Mouse (Mus musculus) embryonic facial prominence, embryonic 11.5 days (tissue): ENCODE data around the gene Mbnl2. TPM values are rescaled to one million over a fixed set of nuclear protein-coding genes. Genes with fewer than 3 reads are reported as not detected.
A peak's percentile ranks its signal among the peaks of the same experiment; 100 is the strongest.

ENCODE experiments used
- ATAC-seq: fragments of 200-750 bp; cut with Nextera tagmentation; replicated peaks from 2 replicates; pipeline ENCODE4 v1.8.0; 2017; ENCODE audit warnings: low read depth; ENCODE audit not compliant: insufficient number of reproducible peaks, low FRiP score, low TSS enrichment
- DNase-seq: peaks from one replicate; pipeline ENCODE4 v3.0.0-alpha.2; 2015; ENCODE audit warnings: low spot score
- H3K27ac ChIP-seq: fragments of 300-500 bp; sonication (generic); replicated peaks from 2 replicates; pipeline ENCODE4 v1.5.1; 2014; ENCODE audit warnings: mild to moderate bottlenecking, low read depth, low read length, control low read depth
- H3K27me3 ChIP-seq: fragments of 300-500 bp; sonication (generic); 2 replicates; pipeline ENCODE4 v1.6.1; 2014; ENCODE audit warnings: mild to moderate bottlenecking, low read length, moderate library complexity, mixed read lengths; ENCODE audit not compliant: control insufficient read depth, insufficient read depth
- H3K36me3 ChIP-seq: fragments of 300-500 bp; sonication (generic); replicated peaks from 2 replicates; pipeline ENCODE4 v1.6.1; 2014; ENCODE audit warnings: low read depth, mild to moderate bottlenecking, low read length, moderate library complexity, mixed read lengths; ENCODE audit not compliant: control insufficient read depth, insufficient read depth
- H3K4me1 ChIP-seq: fragments of 300-500 bp; sonication (generic); 2 replicates; pipeline ENCODE4 v1.6.1; 2014; ENCODE audit warnings: low read length, mixed read lengths; ENCODE audit not compliant: control insufficient read depth, insufficient read depth
- H3K4me2 ChIP-seq: fragments of 300-500 bp; sonication (generic); 2 replicates; pipeline ENCODE4 v1.6.1; 2014; ENCODE audit warnings: low read depth, mild to moderate bottlenecking, control low read depth, low read length, moderate library complexity
- H3K4me3 ChIP-seq: fragments of 300-500 bp; sonication (generic); 2 replicates; pipeline ENCODE4 v1.5.1; 2014; ENCODE audit warnings: low read depth, low read length, control low read depth
- H3K9ac ChIP-seq: fragments of 300-500 bp; sonication (generic); replicated peaks from 2 replicates; pipeline ENCODE4 v1.6.1; 2014; ENCODE audit warnings: mild to moderate bottlenecking, control low read depth, low read length
- H3K9me3 ChIP-seq: fragments of 300-500 bp; sonication (generic); replicated peaks from 2 replicates; pipeline ENCODE4 v1.6.1; 2016; ENCODE audit warnings: mild to moderate bottlenecking, low read length, inconsistent platforms, mixed read lengths; ENCODE audit not compliant: control insufficient read depth
- whole genome bisulfite sequencing: fragments of 180-500 bp; shearing (Covaris S2); extraction: QIAGEN DNeasy Blood & Tissue Kit; methylation state at CpG from one replicate; pipeline ENCODE4 v1.1.7; 2014; 5-methylcytosine and 5-hydroxymethylcytosine counted together
- polyA plus RNA-seq: library from polyadenylated mRNA; unstranded; fragments of >200 nt; fragmentation: Nextera tagmentation; extraction: Ambion mirVana; gene quantifications from 2 replicates; pipeline ENCODE4 v1.2.1, GENCODE M21; 2014

Mbnl2 gene
- polyA plus RNA-seq, 1 experiment from 2014 or later: 76.0 TPM

GRCm38 (mm10) chr14:120381378-120382134, 106.1 kb downstream of the Mbnl2 start:
- no peak for ATAC-seq
- 84% methylated on average over 26 of the region's 26 CpGs for WGBS
- H3K27ac ChIP-seq: no peak overlapping the region

DNA sequence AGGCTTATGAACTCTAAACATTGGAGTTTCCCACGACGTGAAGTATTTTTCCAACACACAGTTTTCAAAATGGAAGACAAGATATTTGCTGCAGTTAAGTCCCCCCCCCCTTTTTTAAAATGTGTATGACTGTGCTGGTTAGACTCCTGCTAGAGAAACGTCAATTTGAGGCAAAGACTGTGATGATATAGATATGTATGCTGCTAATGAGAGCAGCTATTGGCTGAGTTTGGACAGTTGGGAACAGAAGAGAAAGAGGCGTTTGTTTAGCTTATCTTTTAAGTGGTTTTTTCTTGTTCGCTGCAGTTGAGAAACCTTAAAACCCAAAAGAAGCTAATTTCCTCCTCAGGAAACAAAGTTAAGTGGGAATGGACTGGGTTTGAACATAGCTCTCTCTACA, 106.7 kb downstream of the Mbnl2 start:
- Histone ChIP-seq H3K27me3 (no peaks in the 10 kb centered on the region), H3K27ac (no peak overlapping the region), H3K36me3 (no peaks in the 10 kb centered on the region), H3K4me3 (no peak overlapping the region), H3K4me1 (no peaks in the 10 kb centered on the region), H3K9ac (no peak overlapping the region), H3K9me3 (no peaks in the 10 kb centered on the region), H3K4me2 (no peak overlapping the region)
- DNase-seq: no peak
- 77% methylated on average over 5 of the region's 5 CpGs for WGBS
- no peak for ATAC-seq

More at GRCm38 (mm10) chr14:120381378-120382134, 106.1 kb downstream of the Mbnl2 start:
- Histone ChIP-seq H3K36me3 (no peaks in the 10 kb centered on the region), H3K9me3 (no peaks in the 10 kb centered on the region), H3K4me3 (no peak overlapping the region), H3K4me2 (no peak overlapping the region), H3K27me3 (no peaks in the 10 kb centered on the region), H3K4me1 (no peaks in the 10 kb centered on the region), H3K9ac (no peak overlapping the region)
- no peak for DNase-seq

GRCm38 (mm10) chr14:120383186-120383851, 107.8 kb downstream of the Mbnl2 start:
- no peak for ATAC-seq
- no peak overlapping the region for H3K4me3 ChIP-seq
- WGBS: 74% methylated on average over 11 of the region's 11 CpGs
- H3K27me3 ChIP-seq: no peaks in the 10 kb centered on the region
- H3K36me3 ChIP-seq: no peaks in the 10 kb centered on the region
- no peak overlapping the region for H3K9ac ChIP-seq
- no peak for DNase-seq
- no peak overlapping the region for H3K4me2 ChIP-seq
- H3K27ac ChIP-seq: 0 out of 2 replicates have a peak overlapping the region, but pooled peaks have one; percentile 23
- H3K9me3 ChIP-seq: no peaks in the 10 kb centered on the region
- H3K4me1 ChIP-seq: no peaks in the 10 kb centered on the region

GRCm38 (mm10) chr14:120384615-120385014, 109.1 kb downstream of the Mbnl2 start:
- DNase-seq (no peak), ATAC-seq (no peak)
- H3K4me2 ChIP-seq: no peak overlapping the region
- no peaks in the 10 kb centered on the region for H3K36me3 ChIP-seq
- WGBS: 91% methylated on average over 5 of the region's 5 CpGs
- no peak overlapping the region for H3K9ac ChIP-seq
- H3K27me3 ChIP-seq: no peaks in the 10 kb centered on the region
- H3K9me3 ChIP-seq: no peaks in the 10 kb centered on the region
- peaks cover 5% of the 10 kb centered on the region; the same call in 1 of the 2 replicates for H3K4me1 ChIP-seq
- H3K27ac ChIP-seq: no peak overlapping the region
- no peak overlapping the region for H3K4me3 ChIP-seq

GRCm38 (mm10) chr14:120387293-120387692, 111.8 kb downstream of the Mbnl2 start:
- H3K27me3 ChIP-seq: no peaks in the 10 kb centered on the region
- whole genome bisulfite sequencing: 90% methylated on average over 4 of the region's 4 CpGs
- peaks cover 5% of the 10 kb centered on the region; the same call in 1 of the 2 replicates for H3K4me1 ChIP-seq
- H3K27ac ChIP-seq: no peak overlapping the region
- H3K4me2 ChIP-seq: no peak overlapping the region
- ATAC-seq (no peak), DNase-seq (no peak)
- no peaks in the 10 kb centered on the region for H3K9me3 ChIP-seq
- H3K9ac ChIP-seq: no peak overlapping the region
- peaks cover 8% of the 10 kb centered on the region for H3K36me3 ChIP-seq
- H3K4me3 ChIP-seq: no peak overlapping the region

- Histone ChIP-seq H3K4me1 (peaks cover 5% of the 10 kb centered on the region; the same call in 1 of the 2 replicates), H3K27me3 (no peaks in the 10 kb centered on the region), H3K9ac (peak overlapping the region; percentile 37), H3K27ac (no peak overlapping the region), H3K9me3 (no peaks in the 10 kb centered on the region), H3K4me2 (peak overlapping the region; percentile 29), H3K36me3 (peaks cover 8% of the 10 kb centered on the region), H3K4me3 (0 out of 2 replicates have a peak overlapping the region, but pooled peaks have one; percentile 8)
- WGBS: 13% methylated on average over 38 of the region's 38 CpGs
- DNase-seq (peak; percentile 40), ATAC-seq (peak; percentile 51; the same call in 1 of the 2 replicates)
Observed at GRCm38 (mm10) chr14:120388818-120389691, 113.6 kb downstream of the Mbnl2 start.

- H3K27ac ChIP-seq: no peak overlapping the region
- no peaks in the 10 kb centered on the region for H3K27me3 ChIP-seq
- peaks cover 8% of the 10 kb centered on the region for H3K36me3 ChIP-seq
- no peaks in the 10 kb centered on the region for H3K9me3 ChIP-seq
- 92% methylated on average over 10 of the region's 10 CpGs for WGBS
- no peak overlapping the region for H3K9ac ChIP-seq
- H3K4me2 ChIP-seq: no peak overlapping the region
- H3K4me1 ChIP-seq: peaks cover 5% of the 10 kb centered on the region; the same call in 1 of the 2 replicates
- ATAC-seq (no peak), DNase-seq (no peak)
- H3K4me3 ChIP-seq: no peak overlapping the region
Observed at GRCm38 (mm10) chr14:120390231-120390944, 114.9 kb downstream of the Mbnl2 start.
